Mouse (Mus musculus): ENCODE measurements around the gene 4933430I17Rik. TPM values are rescaled to one million over a fixed set of nuclear protein-coding genes. Genes with fewer than 3 reads are reported as not detected.

4933430I17Rik gene
- polyA plus RNA-seq (2012; rRNA removed): 0.16 TPM in 1 of 2 replicates, not detected in the other

GRCm38 (mm10) chr4:62524651-62525488 is at the start of gene 4933430I17Rik, which contains the start of gene Pole3:
Gene 4933430I17Rik, plus strand, starts transcription at chr4:62525369.
Gene Pole3, minus strand, starts transcription at chr4:62525068.

GRCm38 (mm10) chr4:62479937-62480708 is 45.0 kb upstream of the 4933430I17Rik start, which contains the start of gene Bspry:
Gene Bspry, plus strand, starts transcription at chr4:62480053.

GRCm38 (mm10) chr4:62503374-62503970 is 21.7 kb upstream of the 4933430I17Rik start, which contains the start of gene Hdhd3:
Gene Hdhd3, minus strand, starts transcription at chr4:62503467.

GRCm38 (mm10) chr4:62519849-62520233 is 5.3 kb upstream of the 4933430I17Rik start, which contains the start of gene Alad:
Gene Alad, minus strand, starts transcription at chr4:62519918.

GRCm38 (mm10) chr4:62559797-62560329 is 34.7 kb downstream of the 4933430I17Rik start, which contains the start of gene Rgs3:
Gene Rgs3, plus strand, starts transcription at chr4:62559847.

Other genes with a start within 250 kb of the 4933430I17Rik start
- gene Fkbp15, start 164.8 kb upstream of the 4933430I17Rik start, polyA plus RNA-seq (2012; rRNA removed): 28.8 and 31.7 TPM in 2 replicates
- gene Slc31a1, start 164.6 kb upstream of the 4933430I17Rik start, polyA plus RNA-seq (2012; rRNA removed): 16.5 and 16.7 TPM in 2 replicates
- 13.5 and 20.4 TPM in 2 replicates for gene Cdc26, start 116.7 kb upstream of the 4933430I17Rik start, polyA plus RNA-seq (2012; rRNA removed)
- gene Prpf4, start 116.6 kb upstream of the 4933430I17Rik start, polyA plus RNA-seq (2012; rRNA removed): 13.0 and 14.0 TPM in 2 replicates
- 4.6 and 5.8 TPM in 2 replicates for gene Rnf183, start 90.1 kb upstream of the 4933430I17Rik start, polyA plus RNA-seq (2012; rRNA removed)
- gene Wdr31, start 54.5 kb upstream of the 4933430I17Rik start, polyA plus RNA-seq (2012; rRNA removed): 6.6 and 6.9 TPM in 2 replicates
- gene Bspry, start 45.3 kb upstream of the 4933430I17Rik start, polyA plus RNA-seq (2012; rRNA removed): 25.1 and 35.0 TPM in 2 replicates
- 10.2 and 18.2 TPM in 2 replicates for gene Hdhd3, start 21.9 kb upstream of the 4933430I17Rik start, polyA plus RNA-seq (2012; rRNA removed)
- 202 and 299 TPM in 2 replicates for gene Alad, start 5.5 kb upstream of the 4933430I17Rik start, polyA plus RNA-seq (2012; rRNA removed)
- 14.8 and 15.3 TPM in 2 replicates for gene Pole3, start 301 bp upstream of the 4933430I17Rik start, polyA plus RNA-seq (2012; rRNA removed)
- 96.1 and 108 TPM in 2 replicates for gene Rgs3, start 34.5 kb downstream of the 4933430I17Rik start, polyA plus RNA-seq (2012; rRNA removed)

Measured in ovary, adult 2 months (tissue).